Mouse (Mus musculus) megakaryocyte, embryonic 14.5 days (primary cell): ENCODE results near the gene Tenm3.

Source experiments
- FLI1 ChIP-seq: IDR thresholded peaks from 2 replicates; pipeline ENCODE4 v1.6.1; 2012; ENCODE audit warnings: low read length, inconsistent platforms, mixed read lengths
- GATA1 ChIP-seq: IDR thresholded peaks from 3 replicates; pipeline ENCODE4 v1.6.1; 2012; ENCODE audit warnings: mixed read lengths, low read length, inconsistent platforms, borderline replicate concordance

DNA sequence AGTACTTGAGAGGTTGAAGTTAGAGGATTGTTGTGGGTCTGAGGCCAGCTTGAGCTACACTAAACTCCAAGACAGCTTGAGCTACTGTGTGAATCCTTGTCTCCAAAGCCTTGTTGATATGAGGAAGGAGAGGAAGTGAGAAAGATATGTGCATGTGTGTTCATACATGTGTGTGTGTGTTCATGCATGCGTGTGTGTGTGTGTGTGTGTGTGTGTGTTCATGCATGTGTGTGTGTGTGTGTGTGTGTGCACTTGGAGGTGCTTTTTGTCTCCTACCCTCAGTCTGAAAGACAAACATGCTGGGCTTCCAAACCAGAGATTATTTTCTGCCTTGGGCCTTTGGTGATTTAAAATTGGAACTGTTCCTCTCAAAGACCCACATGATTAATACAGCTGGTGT is 184.5 kb downstream of the Tenm3 start:
- TF ChIP-seq FLI1 (no peak), GATA1 (no peak)
